Mouse (Mus musculus) neural tube, embryonic 13.5 days (tissue): Measurements from ENCODE around the gene Psmd8. TPM values are rescaled to one million over a fixed set of nuclear protein-coding genes. Genes with fewer than 3 reads are reported as not detected.
"Not testable (repeated sequence)": the region's sequence is repeated elsewhere in the genome, so short reads cannot be mapped to it uniquely, and the experiment has no call there.

Experiments used
- ATAC-seq: fragments of 200-750 bp; cut with Nextera tagmentation; 2 replicates; pipeline ENCODE4 v1.8.0; 2017; ENCODE audit warnings: low read depth, mild to moderate bottlenecking, moderate TSS enrichment, moderate library complexity
- H3K27ac ChIP-seq: fragments of 300-500 bp; sonication (generic); replicated peaks from 2 replicates; pipeline ENCODE4 v1.5.1; 2015; ENCODE audit warnings: moderate library complexity, mild to moderate bottlenecking, inconsistent platforms
- H3K27me3 ChIP-seq: fragments of 300-500 bp; sonication (generic); 2 replicates; pipeline ENCODE4 v1.6.1; 2015; ENCODE audit warnings: mild to moderate bottlenecking, inconsistent platforms
- H3K36me3 ChIP-seq: fragments of 300-500 bp; sonication (generic); 2 replicates; pipeline ENCODE4 v1.6.1; 2015; ENCODE audit warnings: mild to moderate bottlenecking, inconsistent platforms
- H3K4me1 ChIP-seq: fragments of 300-500 bp; sonication (generic); replicated peaks from 2 replicates; pipeline ENCODE4 v1.6.1; 2015; ENCODE audit warnings: inconsistent platforms
- H3K4me2 ChIP-seq: fragments of 300-500 bp; sonication (generic); 2 replicates; pipeline ENCODE4 v1.6.1; 2015; ENCODE audit warnings: inconsistent platforms, mild to moderate bottlenecking, moderate library complexity
- H3K4me3 ChIP-seq: fragments of 300-500 bp; sonication (generic); 2 replicates; pipeline ENCODE4 v1.5.1; 2015; ENCODE audit warnings: mild to moderate bottlenecking, inconsistent platforms
- H3K9ac ChIP-seq: fragments of 300-500 bp; sonication (generic); 2 replicates; pipeline ENCODE4 v1.6.1; 2015; ENCODE audit warnings: moderate library complexity, mild to moderate bottlenecking, inconsistent platforms
- H3K9me3 ChIP-seq: fragments of 300-500 bp; sonication (generic); 2 replicates; pipeline ENCODE4 v1.6.1; 2016; ENCODE audit warnings: inconsistent platforms
- WGBS: fragments of 180-500 bp; shearing (Covaris S2); methylation state at CpG from one replicate; pipeline ENCODE4 v1.1.7; 2015; 5-methylcytosine and 5-hydroxymethylcytosine counted together
- polyA plus RNA-seq: library from polyadenylated mRNA; unstranded; fragments of >200 nt; fragmentation: Nextera tagmentation; extraction: Ambion mirVana; gene quantifications from 2 replicates; pipeline ENCODE4 v1.2.1, GENCODE M21; 2015

The Psmd8 gene
- polyA plus RNA-seq, 1 experiment from 2014 or later, result 326 TPM

GRCm38 (mm10) chr7:29202577-29202976 is 22.1 kb upstream of the Psmd8 start:
- Histone ChIP-seq H3K4me3 (no peak overlapping the region), H3K4me2 (no peak overlapping the region), H3K4me1 (no peaks in the 10 kb centered on the region), H3K27me3 (no peaks in the 10 kb centered on the region), H3K9me3 (no peaks in the 10 kb centered on the region), H3K9ac (no peak overlapping the region), H3K27ac (no peak overlapping the region), H3K36me3 (no peaks in the 10 kb centered on the region)
- no peak for ATAC-seq
- 82% methylated on average over 6 of the region's 6 CpGs for WGBS

- WGBS, result 100% methylated on average over 1 of the region's 1 CpGs
- not testable (repeated sequence) for H3K4me1 ChIP-seq, H3K9me3 ChIP-seq, ATAC-seq, H3K4me2 ChIP-seq, H3K4me3 ChIP-seq, H3K36me3 ChIP-seq, H3K9ac ChIP-seq, H3K27me3 ChIP-seq, H3K27ac ChIP-seq
Observed at GRCm38 (mm10) chr7:29194230-29194629, 13.7 kb upstream of the Psmd8 start.

GRCm38 (mm10) chr7:29181323-29181722 is 822 bp upstream of the Psmd8 start:
- Histone ChIP-seq H3K4me2 (peak overlapping the region; percentile 52), H3K27ac (peak overlapping the region; percentile 69; the same call in 1 of the 2 replicates), H3K4me1 (peaks cover 22% of the 10 kb centered on the region), H3K4me3 (peak overlapping the region; percentile 77; the same call in 1 of the 2 replicates)
- not testable (repeated sequence) for H3K36me3 ChIP-seq, ATAC-seq, H3K9ac ChIP-seq, H3K9me3 ChIP-seq, H3K27me3 ChIP-seq
- WGBS, result 96% methylated on average over 4 of the region's 4 CpGs

GRCm38 (mm10) chr7:29180854-29181236 is 344 bp upstream of the Psmd8 start:
- Histone ChIP-seq H3K4me1 (peaks cover 22% of the 10 kb centered on the region), H3K27ac (peak overlapping the region; percentile 69), H3K4me2 (peak overlapping the region; percentile 52), H3K4me3 (peak overlapping the region; percentile 77), H3K9ac (no peak overlapping the region), H3K9me3 (no peaks in the 10 kb centered on the region), H3K36me3 (peaks cover 14% of the 10 kb centered on the region), H3K27me3 (0 out of 2 replicates have a peak, but pooled peaks cover under 1% of the 10 kb centered on the region)
- peak; percentile 49; the same call in 1 of the 2 replicates for ATAC-seq
- WGBS, result 44% methylated on average over 5 of the region's 5 CpGs

GRCm38 (mm10) chr7:29179323-29179722 is 1.2 kb downstream of the Psmd8 start:
- peak overlapping the region; percentile 86 for H3K4me2 ChIP-seq
- H3K4me1 ChIP-seq, result peaks cover 22% of the 10 kb centered on the region
- H3K36me3 ChIP-seq, result peaks cover 29% of the 10 kb centered on the region
- ATAC-seq, result no peak
- peaks cover 16% of the 10 kb centered on the region for H3K27me3 ChIP-seq
- H3K4me3 ChIP-seq, result peak overlapping the region; percentile 77
- H3K27ac ChIP-seq, result no peak overlapping the region
- no peaks in the 10 kb centered on the region for H3K9me3 ChIP-seq
- WGBS, result 64% methylated on average over 7 of the region's 7 CpGs
- peak overlapping the region; percentile 95 for H3K9ac ChIP-seq

GRCm38 (mm10) chr7:29178106-29178505 is 2.4 kb downstream of the Psmd8 start:
- Histone ChIP-seq H3K36me3 (peaks cover 41% of the 10 kb centered on the region), H3K27me3 (peaks cover 28% of the 10 kb centered on the region), H3K9ac (no peak overlapping the region), H3K27ac (no peak overlapping the region), H3K4me3 (no peak overlapping the region), H3K4me2 (no peak overlapping the region), H3K9me3 (no peaks in the 10 kb centered on the region), H3K4me1 (peaks cover 22% of the 10 kb centered on the region)
- no peak for ATAC-seq
- 91% methylated on average over 4 of the region's 4 CpGs for WGBS

GRCm38 (mm10) chr7:29172390-29173016 is 8.0 kb downstream of the Psmd8 start:
- ATAC-seq, result no peak
- Histone ChIP-seq H3K27me3 (peaks cover 56% of the 10 kb centered on the region), H3K4me2 (no peak overlapping the region), H3K27ac (no peak overlapping the region), H3K36me3 (peaks cover 49% of the 10 kb centered on the region), H3K9ac (no peak overlapping the region), H3K4me1 (peaks cover 41% of the 10 kb centered on the region), H3K4me3 (0 out of 2 replicates have a peak overlapping the region, but pooled peaks have one; percentile 66), H3K9me3 (no peaks in the 10 kb centered on the region)
- 34% methylated on average over 32 of the region's 32 CpGs for WGBS

GRCm38 (mm10) chr7:29171562-29172097 is 8.9 kb downstream of the Psmd8 start:
- peak overlapping the region; percentile 62 for H3K9ac ChIP-seq
- no peak overlapping the region for H3K27ac ChIP-seq
- H3K36me3 ChIP-seq, result peaks cover 42% of the 10 kb centered on the region
- H3K27me3 ChIP-seq, result peaks cover 56% of the 10 kb centered on the region
- H3K4me2 ChIP-seq, result peak overlapping the region; percentile 76
- 4% methylated on average over 34 of the region's 34 CpGs for WGBS
- peaks cover 41% of the 10 kb centered on the region for H3K4me1 ChIP-seq
- no peaks in the 10 kb centered on the region for H3K9me3 ChIP-seq
- H3K4me3 ChIP-seq, result peak overlapping the region; percentile 66
- ATAC-seq, result no peak

- Histone ChIP-seq H3K27me3 (peaks cover 56% of the 10 kb centered on the region), H3K9me3 (no peaks in the 10 kb centered on the region), H3K9ac (peak overlapping the region; percentile 62), H3K4me2 (peak overlapping the region; percentile 76), H3K4me3 (peak overlapping the region; percentile 66), H3K36me3 (peaks cover 39% of the 10 kb centered on the region), H3K4me1 (peaks cover 41% of the 10 kb centered on the region), H3K27ac (no peak overlapping the region)
- WGBS, result 2% methylated on average over 43 of the region's 43 CpGs
- ATAC-seq, result no peak
Observed at GRCm38 (mm10) chr7:29170755-29171561, 9.5 kb downstream of the Psmd8 start.

- peaks cover 49% of the 10 kb centered on the region for H3K27me3 ChIP-seq
- peak within 1 kb of the TSS; percentile 76 for H3K9ac ChIP-seq
- H3K4me2 ChIP-seq, result peak within 1 kb of the TSS; percentile 76
- H3K4me3 ChIP-seq, result peak within 1 kb of the TSS; percentile 66
- peaks cover 32% of the 10 kb centered on the region for H3K36me3 ChIP-seq
- no peaks in the 10 kb centered on the region for H3K9me3 ChIP-seq
- H3K4me1 ChIP-seq, result peaks cover 41% of the 10 kb centered on the region
- under 1% methylated on average over 30 of the region's 30 CpGs for WGBS
- H3K27ac ChIP-seq, result peak within 1 kb of the TSS; percentile 90
- ATAC-seq, result peak; percentile 51
Observed at GRCm38 (mm10) chr7:29170066-29170754, 10.3 kb downstream of the Psmd8 start, which contains the start of the genes Ggn and Spred3. Gene Ggn, plus strand, starts transcription at chr7:29170210. Gene Spred3, minus strand, starts transcription at chr7:29170411.

GRCm38 (mm10) chr7:29169231-29170065 is 11.1 kb downstream of the Psmd8 start:
- H3K9ac ChIP-seq, result peak overlapping the region; percentile 76
- peaks cover 41% of the 10 kb centered on the region for H3K27me3 ChIP-seq
- WGBS, result under 1% methylated on average over 30 of the region's 39 CpGs
- peak overlapping the region; percentile 66 for H3K4me3 ChIP-seq
- H3K4me1 ChIP-seq, result peaks cover 41% of the 10 kb centered on the region
- H3K4me2 ChIP-seq, result peak overlapping the region; percentile 76
- peak overlapping the region; percentile 90 for H3K27ac ChIP-seq
- no peaks in the 10 kb centered on the region for H3K9me3 ChIP-seq
- peaks cover 27% of the 10 kb centered on the region for H3K36me3 ChIP-seq
- peak; percentile 86 for ATAC-seq
